Mouse (Mus musculus): ENCODE measurements around the gene Ccdc18. TPM values are rescaled to one million over a fixed set of nuclear protein-coding genes. Genes with fewer than 3 reads are reported as not detected.
"Not testable (repeated sequence)": the region's sequence is repeated elsewhere in the genome, so short reads cannot be mapped to it uniquely, and the experiment has no call there.

The Ccdc18 gene
- total and polyA plus RNA-seq, 2 experiments, result 0.06 to 0.18 TPM

DNA sequence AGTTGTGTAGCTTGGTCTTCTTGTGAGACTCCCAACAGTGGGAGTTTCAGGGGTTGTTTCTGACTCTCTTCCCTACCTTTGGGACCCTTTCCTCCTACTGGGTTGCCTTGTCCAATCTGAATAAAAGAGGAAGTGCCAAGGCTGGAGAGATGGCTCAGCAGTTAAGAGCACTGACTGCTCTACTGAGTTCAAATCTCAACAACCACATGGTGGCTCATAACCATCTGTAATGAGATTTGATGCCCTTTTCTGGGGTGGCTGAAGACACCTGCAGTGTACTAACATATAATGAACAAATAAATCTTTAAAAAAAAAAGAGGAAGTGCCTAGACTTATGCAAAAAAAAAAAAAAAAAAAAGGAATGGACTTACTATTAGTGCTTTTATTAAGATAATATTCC, 91.4 kb downstream of the Ccdc18 start:
- H3K27ac ChIP-seq (replicated peaks; ENCODE audit: insufficient read depth, low read depth, low read length), result no peak overlapping the region
- H3K4me1 ChIP-seq (ENCODE audit: control insufficient read depth, insufficient read depth, low read length), result no peaks in the 10 kb centered on the region; the same call in 1 of the 2 replicates
- H3K4me3 ChIP-seq (ENCODE audit: insufficient read depth, low read depth, low read length), result no peak overlapping the region
- no peak overlapping the region for H3K9ac ChIP-seq (ENCODE audit: low read depth, low read length)
- H3K36me3 ChIP-seq (ENCODE audit: control insufficient read depth, insufficient read depth, low read length), result no peaks in the 10 kb centered on the region
- H3K79me2 ChIP-seq (ENCODE audit: control insufficient read depth, insufficient read depth, low read length), result no peaks in the 10 kb centered on the region
- no peak for DNase-seq (ENCODE audit: extremely low read depth, low read depth, low spot score)
- TF ChIP-seq CTCF (IDR thresholded peaks at IDR 0.05; ENCODE audit: low read depth, low read length) (no peak), POLR2A (IDR thresholded peaks at IDR 0.05; ENCODE audit: extremely low read depth, insufficient read depth, low read length) (no peak)
- no peaks in the 10 kb centered on the region for H3K27me3 ChIP-seq (ENCODE audit: control insufficient read depth, insufficient read depth, low read length)

DNA sequence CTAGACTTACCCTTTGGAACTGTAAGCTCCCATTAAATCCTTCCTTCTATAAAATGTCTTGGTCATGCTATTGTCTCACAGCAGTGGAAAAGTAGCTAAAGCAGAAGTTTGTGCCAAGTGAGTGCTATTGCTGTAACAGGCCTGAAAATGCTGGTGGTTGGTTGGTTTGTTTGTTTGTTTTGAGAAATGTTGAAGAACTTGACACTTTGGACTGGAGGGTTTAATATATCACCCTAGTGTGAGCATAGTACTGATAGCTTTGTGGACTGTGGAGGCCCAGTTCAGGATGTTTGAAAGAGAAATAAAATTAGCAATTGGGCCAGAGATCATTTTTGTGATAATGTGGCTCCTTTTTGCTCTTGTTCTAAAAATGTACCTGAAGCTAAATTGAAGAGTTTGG, 93.5 kb downstream of the Ccdc18 start:
- no peaks in the 10 kb centered on the region; the same call in 1 of the 2 replicates for H3K4me1 ChIP-seq (ENCODE audit: control insufficient read depth, insufficient read depth, low read length)
- H3K4me3 ChIP-seq (ENCODE audit: insufficient read depth, low read depth, low read length), result no peak overlapping the region
- H3K9ac ChIP-seq (ENCODE audit: low read depth, low read length), result no peak overlapping the region
- no peaks in the 10 kb centered on the region for H3K36me3 ChIP-seq (ENCODE audit: control insufficient read depth, insufficient read depth, low read length)
- peak overlapping the region; percentile 24; the same call in 1 of the 2 replicates for H3K27ac ChIP-seq (replicated peaks; ENCODE audit: insufficient read depth, low read depth, low read length)
- H3K79me2 ChIP-seq (ENCODE audit: control insufficient read depth, insufficient read depth, low read length), result no peaks in the 10 kb centered on the region
- H3K27me3 ChIP-seq (ENCODE audit: control insufficient read depth, insufficient read depth, low read length), result no peaks in the 10 kb centered on the region
- DNase-seq (ENCODE audit: extremely low read depth, low read depth, low spot score), result peak; percentile 86
- TF ChIP-seq CTCF (IDR thresholded peaks at IDR 0.05; ENCODE audit: low read depth, low read length), result no peak
- TF ChIP-seq POLR2A (IDR thresholded peaks at IDR 0.05; ENCODE audit: extremely low read depth, insufficient read depth, low read length), result no peak

- H3K27me3 ChIP-seq (ENCODE audit: control insufficient read depth, insufficient read depth, low read length), result no peaks in the 10 kb centered on the region; the same call in 1 of the 2 replicates
- H3K4me1 ChIP-seq (ENCODE audit: control insufficient read depth, insufficient read depth, low read length), result no peaks in the 10 kb centered on the region
- no peak for TF ChIP-seq POLR2A (IDR thresholded peaks at IDR 0.05; ENCODE audit: extremely low read depth, insufficient read depth, low read length)
- TF ChIP-seq CTCF (IDR thresholded peaks at IDR 0.05; ENCODE audit: low read depth, low read length), result no peak
- 54% methylated on average over 3 of the region's 3 CpGs for WGBS
- no peaks in the 10 kb centered on the region for H3K79me2 ChIP-seq (ENCODE audit: control insufficient read depth, insufficient read depth, low read length)
- DNase-seq (ENCODE audit: extremely low read depth, low read depth, low spot score), result peak; percentile 29
- H3K36me3 ChIP-seq (ENCODE audit: control insufficient read depth, insufficient read depth, low read length), result no peaks in the 10 kb centered on the region
- no peak overlapping the region for H3K4me3 ChIP-seq (ENCODE audit: insufficient read depth, low read depth, low read length)
- H3K9ac ChIP-seq (ENCODE audit: low read depth, low read length), result no peak overlapping the region
- H3K27ac ChIP-seq (replicated peaks; ENCODE audit: insufficient read depth, low read depth, low read length), result no peak overlapping the region
Measured at GRCm38 (mm10) chr5:108246314-108246765, 113.7 kb downstream of the Ccdc18 start.

- WGBS, result 39% methylated on average over 2 of the region's 2 CpGs
- Histone ChIP-seq H3K9ac (ENCODE audit: low read depth, low read length) (no peak overlapping the region), H3K79me2 (ENCODE audit: control insufficient read depth, insufficient read depth, low read length) (no peaks in the 10 kb centered on the region), H3K27me3 (ENCODE audit: control insufficient read depth, insufficient read depth, low read length) (no peaks in the 10 kb centered on the region; the same call in 1 of the 2 replicates), H3K27ac (replicated peaks; ENCODE audit: insufficient read depth, low read depth, low read length) (no peak overlapping the region), H3K4me1 (ENCODE audit: control insufficient read depth, insufficient read depth, low read length) (no peaks in the 10 kb centered on the region), H3K4me3 (ENCODE audit: insufficient read depth, low read depth, low read length) (no peak overlapping the region), H3K36me3 (ENCODE audit: control insufficient read depth, insufficient read depth, low read length) (no peaks in the 10 kb centered on the region)
- no peak for DNase-seq (ENCODE audit: extremely low read depth, low read depth, low spot score)
- no peak for TF ChIP-seq POLR2A (IDR thresholded peaks at IDR 0.05; ENCODE audit: extremely low read depth, insufficient read depth, low read length)
- no peak for TF ChIP-seq CTCF (IDR thresholded peaks at IDR 0.05; ENCODE audit: low read depth, low read length)
Measured at GRCm38 (mm10) chr5:108250033-108250432, 117.4 kb downstream of the Ccdc18 start.

DNA sequence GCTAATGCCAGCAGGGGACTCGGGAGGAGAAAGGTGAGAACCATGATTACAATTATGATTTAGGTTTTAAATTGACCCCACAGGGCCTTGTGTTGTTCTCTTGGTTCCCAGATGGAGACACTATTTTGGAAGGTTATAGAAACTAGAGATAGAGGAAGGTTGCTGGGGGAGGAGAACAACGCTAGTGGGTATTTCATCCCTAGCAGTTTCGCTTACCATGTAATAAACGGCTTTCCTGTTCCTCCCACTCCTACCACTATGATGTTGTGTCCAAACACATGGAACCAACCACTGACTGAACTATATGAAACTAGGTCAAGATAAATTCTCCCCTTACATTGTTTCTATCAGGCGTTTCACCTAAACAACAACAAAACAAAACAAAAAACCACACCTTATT, 122.6 kb downstream of the Ccdc18 start:
- Histone ChIP-seq H3K9ac (ENCODE audit: low read depth, low read length) (no peak overlapping the region), H3K79me2 (ENCODE audit: control insufficient read depth, insufficient read depth, low read length) (no peaks in the 10 kb centered on the region), H3K27me3 (ENCODE audit: control insufficient read depth, insufficient read depth, low read length) (no peaks in the 10 kb centered on the region; the same call in 1 of the 2 replicates), H3K27ac (replicated peaks; ENCODE audit: insufficient read depth, low read depth, low read length) (no peak overlapping the region), H3K4me3 (ENCODE audit: insufficient read depth, low read depth, low read length) (no peak overlapping the region), H3K4me1 (ENCODE audit: control insufficient read depth, insufficient read depth, low read length) (no peaks in the 10 kb centered on the region), H3K36me3 (ENCODE audit: control insufficient read depth, insufficient read depth, low read length) (no peaks in the 10 kb centered on the region)
- 78% methylated on average over 5 of the region's 5 CpGs for WGBS
- no peak for DNase-seq (ENCODE audit: extremely low read depth, low read depth, low spot score)
- no peak for TF ChIP-seq POLR2A (IDR thresholded peaks at IDR 0.05; ENCODE audit: extremely low read depth, insufficient read depth, low read length)
- TF ChIP-seq CTCF (IDR thresholded peaks at IDR 0.05; ENCODE audit: low read depth, low read length), result no peak

- Histone ChIP-seq H3K27me3 (ENCODE audit: control insufficient read depth, insufficient read depth, low read length) (no peaks in the 10 kb centered on the region), H3K4me1 (ENCODE audit: control insufficient read depth, insufficient read depth, low read length) (no peaks in the 10 kb centered on the region), H3K79me2 (ENCODE audit: control insufficient read depth, insufficient read depth, low read length) (no peaks in the 10 kb centered on the region), H3K36me3 (ENCODE audit: control insufficient read depth, insufficient read depth, low read length) (no peaks in the 10 kb centered on the region), H3K27ac (replicated peaks; ENCODE audit: insufficient read depth, low read depth, low read length) (no peak overlapping the region), H3K4me3 (ENCODE audit: insufficient read depth, low read depth, low read length) (no peak overlapping the region), H3K9ac (ENCODE audit: low read depth, low read length) (no peak overlapping the region)
- TF ChIP-seq POLR2A (IDR thresholded peaks at IDR 0.05; ENCODE audit: extremely low read depth, insufficient read depth, low read length) (no peak), CTCF (IDR thresholded peaks at IDR 0.05; ENCODE audit: low read depth, low read length) (no peak)
- 80% methylated on average over 4 of the region's 4 CpGs for WGBS
- no peak for DNase-seq (ENCODE audit: extremely low read depth, low read depth, low spot score)
Measured at GRCm38 (mm10) chr5:108262722-108263121, 130.0 kb downstream of the Ccdc18 start.

GRCm38 (mm10) chr5:108263785-108264184, 131.1 kb downstream of the Ccdc18 start:
- H3K4me3 ChIP-seq (ENCODE audit: insufficient read depth, low read depth, low read length); H3K36me3 ChIP-seq (ENCODE audit: control insufficient read depth, insufficient read depth, low read length); H3K27me3 ChIP-seq (ENCODE audit: control insufficient read depth, insufficient read depth, low read length); H3K9ac ChIP-seq (ENCODE audit: low read depth, low read length); H3K4me1 ChIP-seq (ENCODE audit: control insufficient read depth, insufficient read depth, low read length); H3K79me2 ChIP-seq (ENCODE audit: control insufficient read depth, insufficient read depth, low read length); H3K27ac ChIP-seq (replicated peaks; ENCODE audit: insufficient read depth, low read depth, low read length); DNase-seq (ENCODE audit: extremely low read depth, low read depth, low spot score): not testable (repeated sequence)
- WGBS, result 95% methylated on average over 1 of the region's 1 CpGs

Data from liver, adult 2 months (tissue).